Mouse (Mus musculus) gastrocnemius, postnatal 4 days (tissue): ENCODE data around the gene Ttc25. TPM values are rescaled to one million over a fixed set of nuclear protein-coding genes. Genes with fewer than 3 reads are reported as not detected.

Experiments
- DNase-seq, 2 experiments: peaks; one replicate each; pipeline ENCODE4 v3.0.0; 2021 to 2022; ENCODE audit warnings: low spot score in 2 of 2, mixed read lengths in 2 of 2
- long read RNA-seq, 2 experiments: library from polyadenylated mRNA; stranded (forward); transcript quantifications; one replicate each; pipeline ENCODE4 v2.0.0; 2021
- total RNA-seq, 2 experiments: library from RNA; stranded (reverse); gene quantifications; 2 replicates each; pipeline ENCODE4 v1.2.3; 2021

Ttc25 gene
- under 1 TPM; 0.13 to 0.22 TPM for total RNA-seq
- long read RNA-seq, experiment 1, partial matches to known transcripts: 1 of 1 reads
- long read RNA-seq, experiment 1, other reads (novel, unspliced or antisense): 0 of 1 reads
- long read RNA-seq, experiment 2: 0 reads

- DNase-seq: peak; percentile 69 to 89
Observed at GRCm38 (mm10) chr11:100544832-100545745, at the start of gene Ttc25. Gene Ttc25 (plus strand): TSS chr11:100545607.

GRCm38 (mm10) chr11:100500241-100500640, 45.2 kb upstream of the Ttc25 start:
- DNase-seq: no peak

- DNase-seq: no peak
Observed at GRCm38 (mm10) chr11:100500651-100501050, 44.8 kb upstream of the Ttc25 start.

- no peak for DNase-seq
Observed at GRCm38 (mm10) chr11:100501321-100501720, 44.1 kb upstream of the Ttc25 start.

GRCm38 (mm10) chr11:100504990-100505660, 40.3 kb upstream of the Ttc25 start:
- no peak for DNase-seq

- no peak for DNase-seq
Observed at GRCm38 (mm10) chr11:100505997-100506396, 39.4 kb upstream of the Ttc25 start.

- no peak for DNase-seq
Observed at GRCm38 (mm10) chr11:100510556-100510955, 34.9 kb upstream of the Ttc25 start.

GRCm38 (mm10) chr11:100512384-100512783, 33.0 kb upstream of the Ttc25 start:
- peak in 1 of 2 experiments; percentile 34 for DNase-seq

- no peak for DNase-seq
Observed at GRCm38 (mm10) chr11:100513716-100514115, 31.7 kb upstream of the Ttc25 start.

GRCm38 (mm10) chr11:100515061-100515460, 30.3 kb upstream of the Ttc25 start:
- no peak for DNase-seq

- DNase-seq: no peak
Observed at GRCm38 (mm10) chr11:100515789-100516188, 29.6 kb upstream of the Ttc25 start.

GRCm38 (mm10) chr11:100516291-100516690, 29.1 kb upstream of the Ttc25 start:
- DNase-seq: no peak

- DNase-seq: no peak
Observed at GRCm38 (mm10) chr11:100518188-100518591, 27.2 kb upstream of the Ttc25 start.

GRCm38 (mm10) chr11:100519188-100519587, 26.2 kb upstream of the Ttc25 start:
- DNase-seq: no peak

- no peak for DNase-seq
Observed at GRCm38 (mm10) chr11:100520838-100521237, 24.6 kb upstream of the Ttc25 start.

GRCm38 (mm10) chr11:100524358-100524757, 21.0 kb upstream of the Ttc25 start:
- no peak for DNase-seq

GRCm38 (mm10) chr11:100524987-100525630, 20.3 kb upstream of the Ttc25 start:
- DNase-seq: no peak

- DNase-seq: no peak
Observed at GRCm38 (mm10) chr11:100526052-100526816, 19.2 kb upstream of the Ttc25 start.

- peak; percentile 48 to 69 for DNase-seq
Observed at GRCm38 (mm10) chr11:100527066-100527457, 18.3 kb upstream of the Ttc25 start.

GRCm38 (mm10) chr11:100527458-100528374, 17.7 kb upstream of the Ttc25 start, which contains the start of gene Acly:
Gene Acly (minus strand): TSS chr11:100528000.
- peak; percentile 98 to 99 for DNase-seq
